Mouse (Mus musculus) erythroblast, embryonic 14.5 days (primary cell): ENCODE measurements around the gene Ptger4. TPM values are rescaled to one million over a fixed set of nuclear protein-coding genes. Genes with fewer than 3 reads are reported as not detected.
"Not testable (repeated sequence)": the region's sequence is repeated elsewhere in the genome, so short reads cannot be mapped to it uniquely, and the experiment has no call there.

Source experiments
- H3K27me3 ChIP-seq: 2 replicates; pipeline ENCODE4 v1.6.1; 2012; ENCODE audit warnings: inconsistent platforms; ENCODE audit not compliant: control insufficient read depth
- H3K36me3 ChIP-seq: 2 replicates; pipeline ENCODE4 v1.6.1; 2012; ENCODE audit warnings: mild to moderate bottlenecking, inconsistent platforms; ENCODE audit not compliant: control insufficient read depth
- H3K4me1 ChIP-seq: 2 replicates; pipeline ENCODE4 v1.6.1; 2012; ENCODE audit warnings: inconsistent platforms; ENCODE audit not compliant: control insufficient read depth
- H3K4me3 ChIP-seq: replicated peaks from 2 replicates; pipeline ENCODE3; 2012; ENCODE audit warnings: moderate library complexity, mild to moderate bottlenecking, inconsistent platforms
- H3K9me3 ChIP-seq: 2 replicates; pipeline ENCODE4 v1.6.1; 2012; ENCODE audit warnings: low read length, inconsistent platforms, mixed read lengths; ENCODE audit not compliant: control insufficient read depth
- GATA1 ChIP-seq: IDR thresholded peaks from 2 replicates; pipeline ENCODE4 v1.6.1; 2012; ENCODE audit warnings: low read length, inconsistent platforms, mixed read lengths
- TAL1 ChIP-seq: IDR thresholded peaks from 3 replicates; pipeline ENCODE4 v1.6.1; 2012; ENCODE audit warnings: low read length, inconsistent platforms, mixed read lengths
- polyA plus RNA-seq: library from polyadenylated mRNA; stranded (reverse); fragments of >175 nt; gene quantifications from 2 replicates; pipeline ENCODE4 v1.2.3, GENCODE M21; 2012

Ptger4 gene
- polyA plus RNA-seq, 1 experiment, result 0.08 TPM

DNA sequence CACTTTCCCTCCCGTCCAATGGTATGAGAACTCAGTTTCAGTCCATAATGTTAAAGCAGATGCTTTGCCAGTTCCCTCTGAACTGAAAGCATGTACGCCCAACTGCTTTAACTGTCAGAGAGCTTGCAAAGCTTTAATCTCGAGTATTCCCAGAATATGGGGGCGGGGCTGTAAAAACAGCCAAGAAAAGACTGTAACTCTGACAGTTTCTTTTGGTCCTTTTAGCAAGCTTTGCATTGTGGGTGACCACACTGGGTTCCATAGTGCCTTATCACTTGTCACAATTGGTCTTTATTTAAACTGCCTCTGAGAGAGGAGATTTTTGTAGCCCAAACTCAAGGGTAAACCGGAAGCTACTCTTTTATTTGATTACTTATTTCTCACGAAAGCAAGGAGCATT, 4.1 kb downstream of the Ptger4 start:
- Histone ChIP-seq H3K36me3 (peaks cover under 1% of the 10 kb centered on the region), H3K4me3 (peak overlapping the region; percentile 21), H3K4me1 (peaks cover 84% of the 10 kb centered on the region), H3K9me3 (no peaks in the 10 kb centered on the region), H3K27me3 (peaks cover 34% of the 10 kb centered on the region)
- TF ChIP-seq GATA1 (no peak), TAL1 (no peak)

- H3K4me1 ChIP-seq, result peaks cover 83% of the 10 kb centered on the region
- no peak for TF ChIP-seq TAL1
- H3K27me3 ChIP-seq, result peaks cover 28% of the 10 kb centered on the region
- H3K4me3 ChIP-seq, result peak overlapping the region; percentile 21
- H3K9me3 ChIP-seq, result no peaks in the 10 kb centered on the region
- H3K36me3 ChIP-seq, result peaks cover 4% of the 10 kb centered on the region
These were observed 4.6 kb downstream of the Ptger4 start for GRCm38 (mm10) chr15:5239361-5239760.

DNA sequence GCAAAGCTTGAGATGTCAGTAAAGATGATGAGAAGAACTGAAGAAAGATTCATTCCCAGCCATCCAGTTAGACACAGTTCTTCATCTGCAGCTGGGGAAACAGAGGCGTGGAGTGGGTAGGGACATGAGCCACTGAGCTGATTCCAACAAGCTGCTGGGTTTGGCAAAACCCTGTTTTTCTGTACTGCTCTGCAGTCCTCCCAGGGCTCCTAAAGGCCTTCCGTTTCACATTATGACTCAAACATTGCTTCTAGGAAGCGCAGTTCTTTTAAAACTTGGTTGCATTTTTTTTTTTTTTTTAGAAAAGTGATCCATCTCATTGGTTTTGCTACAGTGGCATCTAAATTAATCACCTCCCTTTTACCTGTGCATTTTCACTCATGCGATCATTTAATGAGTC, 5.4 kb downstream of the Ptger4 start:
- Histone ChIP-seq H3K4me3 (no peak overlapping the region), H3K36me3 (peaks cover 4% of the 10 kb centered on the region), H3K4me1 (peaks cover 74% of the 10 kb centered on the region), H3K27me3 (peaks cover 22% of the 10 kb centered on the region), H3K9me3 (no peaks in the 10 kb centered on the region)
- TF ChIP-seq TAL1 (no peak), GATA1 (no peak)

DNA sequence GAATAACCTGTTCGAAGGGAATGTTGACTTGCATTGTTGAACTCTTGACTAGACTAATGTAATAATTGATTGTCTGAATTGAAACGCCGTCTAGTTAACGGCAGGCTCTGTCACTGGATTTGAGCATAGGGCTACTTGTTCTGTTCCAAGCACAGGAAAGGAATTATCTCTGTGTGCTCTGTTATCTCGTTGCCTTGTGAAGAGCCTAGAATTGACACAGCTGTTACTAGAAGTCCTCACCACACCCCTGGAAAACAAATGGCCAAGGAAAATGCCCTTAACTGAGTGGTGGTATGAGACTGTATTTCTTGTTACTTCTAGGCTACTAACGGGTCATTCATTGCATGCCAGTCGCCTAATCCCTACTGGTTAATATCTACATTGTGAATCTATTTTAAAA, 5.9 kb downstream of the Ptger4 start:
- Histone ChIP-seq H3K36me3 (peaks cover 4% of the 10 kb centered on the region), H3K9me3 (no peaks in the 10 kb centered on the region), H3K27me3 (peaks cover 17% of the 10 kb centered on the region), H3K4me3 (no peak overlapping the region), H3K4me1 (peaks cover 70% of the 10 kb centered on the region)
- TF ChIP-seq GATA1 (no peak), TAL1 (no peak)

- TF ChIP-seq TAL1, result no peak
- TF ChIP-seq GATA1, result no peak
These were observed 6.9 kb downstream of the Ptger4 start for GRCm38 (mm10) chr15:5237012-5237660.

DNA sequence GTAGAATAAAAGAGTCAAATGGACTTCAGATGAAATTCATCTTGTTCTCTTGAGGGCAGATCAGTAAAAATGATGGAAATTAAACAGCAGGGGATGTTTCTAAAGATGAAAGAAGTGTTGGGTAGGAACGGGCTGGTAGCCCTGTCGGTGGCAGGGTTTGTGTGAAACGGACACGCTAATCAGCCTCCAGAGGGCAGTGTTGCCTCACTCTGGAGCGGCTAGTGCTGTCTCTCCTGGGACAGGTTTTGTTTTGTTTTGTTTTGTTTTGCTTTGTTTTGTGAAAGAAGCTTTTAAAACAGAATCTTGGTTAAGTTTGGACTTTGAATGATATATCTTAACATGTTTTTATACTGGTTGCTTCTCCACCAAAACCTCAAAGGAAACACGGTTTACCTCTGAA, 7.4 kb downstream of the Ptger4 start:
- Histone ChIP-seq H3K27me3 (peaks cover 2% of the 10 kb centered on the region; the same call in 1 of the 2 replicates), H3K36me3 (peaks cover 4% of the 10 kb centered on the region), H3K4me1 (peaks cover 54% of the 10 kb centered on the region), H3K4me3 (no peak overlapping the region), H3K9me3 (no peaks in the 10 kb centered on the region)
- no peak for TF ChIP-seq GATA1
- no peak for TF ChIP-seq TAL1

More at GRCm38 (mm10) chr15:5237012-5237660, 6.9 kb downstream of the Ptger4 start:
- peaks cover 8% of the 10 kb centered on the region for H3K27me3 ChIP-seq
- H3K9me3 ChIP-seq, result no peaks in the 10 kb centered on the region
- H3K4me3 ChIP-seq, result no peak overlapping the region
- H3K36me3 ChIP-seq, result peaks cover 4% of the 10 kb centered on the region
- H3K4me1 ChIP-seq, result peaks cover 60% of the 10 kb centered on the region

DNA sequence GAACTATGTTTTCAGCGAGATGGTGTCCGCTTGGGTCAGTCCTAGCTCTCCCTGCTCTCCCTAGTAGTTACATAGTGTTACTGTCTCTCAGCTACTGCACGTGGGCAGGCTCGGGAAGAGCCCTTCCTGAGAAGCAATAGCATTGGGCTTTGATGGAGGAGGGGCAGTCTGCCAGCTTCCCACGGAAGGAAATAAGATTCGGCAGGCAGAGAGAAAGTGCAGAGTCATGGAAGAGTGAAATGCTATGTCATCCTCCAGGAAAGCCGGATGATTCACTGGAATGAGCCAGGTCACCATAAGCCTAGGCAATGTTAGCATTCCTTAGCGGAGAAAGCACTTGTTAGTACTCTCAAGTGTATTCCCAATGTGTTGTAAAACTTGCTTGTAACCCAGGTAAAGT, 8.5 kb downstream of the Ptger4 start:
- Histone ChIP-seq H3K4me1 (peaks cover 44% of the 10 kb centered on the region), H3K36me3 (peaks cover 4% of the 10 kb centered on the region), H3K27me3 (no peaks in the 10 kb centered on the region; the same call in 1 of the 2 replicates), H3K4me3 (no peak overlapping the region), H3K9me3 (no peaks in the 10 kb centered on the region)
- TF ChIP-seq GATA1 (no peak), TAL1 (no peak)

DNA sequence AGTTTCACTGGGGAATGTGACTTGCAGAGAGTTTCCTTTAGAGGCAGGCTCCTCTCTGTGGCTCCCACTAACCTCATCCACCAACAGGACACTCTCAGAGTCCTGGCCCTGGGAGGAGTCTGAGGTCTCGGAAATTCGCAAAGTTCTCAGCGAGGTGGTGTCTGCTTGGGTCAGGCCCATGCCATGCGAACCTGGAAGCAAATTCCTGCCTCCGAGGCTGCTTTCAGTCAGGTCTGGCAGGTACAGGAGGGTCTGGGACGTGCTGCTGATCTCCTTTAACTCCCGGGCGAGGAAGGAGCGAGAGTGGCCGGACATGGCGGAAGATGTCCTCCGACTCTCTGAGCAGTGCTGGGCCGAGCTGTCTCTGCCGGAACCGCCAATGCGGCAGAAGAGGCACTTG, 9.3 kb downstream of the Ptger4 start:
- Histone ChIP-seq H3K4me1 (peaks cover 36% of the 10 kb centered on the region), H3K27me3 (no peaks in the 10 kb centered on the region), H3K36me3 (peaks cover 4% of the 10 kb centered on the region), H3K4me3 (no peak overlapping the region), H3K9me3 (no peaks in the 10 kb centered on the region)
- TF ChIP-seq TAL1 (no peak), GATA1 (no peak)

DNA sequence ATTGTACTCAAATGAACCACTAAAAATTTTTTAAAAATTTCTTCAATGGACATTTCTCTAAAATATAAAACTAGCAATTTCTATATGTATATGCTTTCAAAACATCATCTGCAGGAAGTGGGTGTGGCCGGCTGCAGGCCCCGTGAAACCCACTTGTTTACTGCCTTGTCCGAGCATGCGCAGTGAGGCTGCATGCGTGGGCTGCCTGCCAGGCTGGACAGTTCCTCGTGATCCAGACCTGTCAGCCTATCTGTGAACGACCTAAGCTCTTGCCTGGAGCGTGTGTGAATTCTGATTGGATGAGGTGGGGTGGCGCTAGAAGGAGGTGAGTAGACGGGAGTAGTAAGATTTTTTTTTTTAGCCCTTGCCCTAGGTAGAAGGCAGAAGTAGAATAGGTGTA, 13.2 kb downstream of the Ptger4 start:
- not testable (repeated sequence) for H3K27me3 ChIP-seq, H3K9me3 ChIP-seq, H3K4me3 ChIP-seq, H3K36me3 ChIP-seq
- H3K4me1 ChIP-seq, result peaks cover 11% of the 10 kb centered on the region

DNA sequence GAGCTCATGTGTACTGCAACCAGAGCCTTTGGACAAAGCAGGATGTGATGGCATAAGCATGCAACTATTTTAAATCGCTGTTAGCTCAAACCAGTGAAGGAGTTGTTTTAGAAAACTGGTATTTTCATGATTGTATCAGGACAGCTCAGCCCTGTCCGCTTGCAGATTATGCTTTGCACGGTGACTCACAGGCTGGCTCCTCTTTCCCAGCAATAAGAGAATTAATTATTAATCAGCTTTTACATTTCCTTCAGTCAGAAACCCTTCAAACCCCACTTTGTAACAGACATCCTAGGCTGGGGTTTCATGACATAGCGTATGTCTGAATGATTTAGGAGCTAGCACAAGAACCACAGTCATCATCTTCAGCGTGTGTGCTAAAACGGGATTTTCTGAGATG, 23.5 kb downstream of the Ptger4 start:
- H3K4me1 ChIP-seq, result no peaks in the 10 kb centered on the region
- no peaks in the 10 kb centered on the region for H3K27me3 ChIP-seq
- TF ChIP-seq TAL1 (no peak), GATA1 (no peak)
- H3K4me3 ChIP-seq, result no peak overlapping the region
- H3K9me3 ChIP-seq, result no peaks in the 10 kb centered on the region
- H3K36me3 ChIP-seq, result no peaks in the 10 kb centered on the region; the same call in 1 of the 2 replicates
